Mouse (Mus musculus): ENCODE measurements around the gene Itprid2.

DNA sequence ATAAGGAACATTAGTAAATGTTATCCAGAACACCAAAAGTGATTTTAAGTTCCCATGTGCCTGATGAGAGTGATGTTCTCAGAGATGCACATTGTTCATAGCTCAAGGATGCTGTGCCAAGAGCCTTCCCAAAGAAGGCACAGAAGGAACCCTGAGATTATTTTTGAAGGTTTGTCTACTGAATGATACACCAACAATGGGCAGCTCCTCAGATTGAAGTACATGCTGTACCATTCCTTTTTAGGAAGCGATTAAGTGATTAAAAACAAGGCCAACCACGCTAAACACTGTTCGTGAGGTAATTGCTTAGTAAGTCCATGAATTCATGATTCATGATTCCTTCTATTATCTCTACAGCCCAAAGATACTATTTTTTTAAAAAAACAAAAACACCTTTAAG lies 40.1 kb downstream of the Itprid2 start:
- TF ChIP-seq EP300 (IDR thresholded peaks at IDR 0.05) (no peak), CTCF (IDR thresholded peaks at IDR 0.05) (no peak)

Data from lung, postnatal 0 days (tissue).